Mouse (Mus musculus): Measurements from ENCODE around the gene Oxld1. TPM values are rescaled to one million over a fixed set of nuclear protein-coding genes. Genes with fewer than 3 reads are reported as not detected.

The Oxld1 gene
- polyA plus RNA-seq, 1 experiment from 2014 or later, result 12.2 TPM

DNA sequence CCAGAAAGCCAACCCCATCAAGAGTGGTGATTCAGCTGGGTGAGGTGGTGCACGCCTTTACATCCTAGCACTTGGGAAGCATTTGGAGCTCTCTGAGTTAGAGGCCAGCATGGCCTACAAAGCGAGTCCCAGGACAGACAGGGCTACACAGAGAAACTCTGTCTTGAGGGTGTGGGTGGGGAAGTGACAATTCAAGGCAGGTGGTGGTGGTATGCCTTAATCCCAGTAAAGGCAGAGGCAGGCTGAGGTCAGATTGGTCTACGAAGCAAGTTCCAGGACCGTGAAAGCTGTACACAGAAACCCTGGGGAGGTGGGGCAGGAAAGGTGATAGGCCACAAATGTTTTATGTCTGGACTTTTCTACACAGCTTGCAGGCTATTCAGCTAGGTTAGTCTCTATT lies 2.9 kb downstream of the Oxld1 start:
- no peak for DNase-seq (ENCODE audit: low spot score)
- Histone ChIP-seq H3K4me1 (ENCODE audit: control insufficient read depth, insufficient read depth, low read length) (no peaks in the 10 kb centered on the region; the same call in 1 of the 2 replicates), H3K9me3 (replicated peaks; ENCODE audit: control insufficient read depth, low read length) (no peaks in the 10 kb centered on the region), H3K4me3 (ENCODE audit: low read depth, low read length) (no peak overlapping the region), H3K27ac (replicated peaks; ENCODE audit: low read depth, low read length) (no peak overlapping the region), H3K27me3 (ENCODE audit: control insufficient read depth, insufficient read depth, low read length) (no peaks in the 10 kb centered on the region), H3K9ac (replicated peaks; ENCODE audit: low read length) (no peak overlapping the region), H3K4me2 (ENCODE audit: low read depth, low read length) (no peak overlapping the region), H3K36me3 (replicated peaks; ENCODE audit: control insufficient read depth, insufficient read depth, low read depth, low read length) (no peaks in the 10 kb centered on the region; the same call in 1 of the 2 replicates)
- WGBS, result 88% methylated on average over 4 of the region's 4 CpGs
- no peak for ATAC-seq (replicated peaks; ENCODE audit: insufficient number of reproducible peaks, low FRiP score, low TSS enrichment, low read depth)

DNA sequence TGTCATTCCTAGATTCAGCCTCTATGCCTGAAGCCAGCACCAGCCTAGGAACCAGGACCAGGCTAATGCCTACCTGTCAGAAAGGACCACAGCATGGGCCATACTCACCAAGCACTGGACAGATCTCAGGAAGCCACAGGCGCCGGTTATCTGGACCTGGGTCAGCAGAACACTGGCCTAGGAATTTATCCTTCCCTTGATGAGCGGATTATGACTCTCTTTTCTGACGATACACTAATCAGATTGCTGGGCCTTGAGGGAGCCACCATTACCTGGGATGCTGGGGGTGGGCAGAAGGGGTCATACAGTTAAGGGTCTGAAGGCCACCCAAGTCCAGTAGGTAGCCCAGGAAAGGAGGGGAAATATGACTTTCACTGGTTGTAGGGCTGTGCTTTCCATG lies 4.6 kb downstream of the Oxld1 start, which contains the start of gene Pde6g:
Gene Pde6g (minus strand): TSS at position 195 of the 400 bp plus-strand sequence.
- no peaks in the 10 kb centered on the region for H3K27me3 ChIP-seq (ENCODE audit: control insufficient read depth, insufficient read depth, low read length)
- H3K4me1 ChIP-seq (ENCODE audit: control insufficient read depth, insufficient read depth, low read length), result no peaks in the 10 kb centered on the region; the same call in 1 of the 2 replicates
- H3K9me3 ChIP-seq (replicated peaks; ENCODE audit: control insufficient read depth, low read length), result no peaks in the 10 kb centered on the region
- ATAC-seq (replicated peaks; ENCODE audit: insufficient number of reproducible peaks, low FRiP score, low TSS enrichment, low read depth) (no peak), DNase-seq (ENCODE audit: low spot score) (no peak)
- WGBS, result 81% methylated on average over 4 of the region's 4 CpGs
- H3K27ac ChIP-seq (replicated peaks; ENCODE audit: low read depth, low read length), result no peak within 1 kb of the TSS
- no peaks in the 10 kb centered on the region for H3K36me3 ChIP-seq (replicated peaks; ENCODE audit: control insufficient read depth, insufficient read depth, low read depth, low read length)
- no peak within 1 kb of the TSS for H3K4me3 ChIP-seq (ENCODE audit: low read depth, low read length)
- no peak within 1 kb of the TSS for H3K4me2 ChIP-seq (ENCODE audit: low read depth, low read length)
- no peak within 1 kb of the TSS for H3K9ac ChIP-seq (replicated peaks; ENCODE audit: low read length)

DNA sequence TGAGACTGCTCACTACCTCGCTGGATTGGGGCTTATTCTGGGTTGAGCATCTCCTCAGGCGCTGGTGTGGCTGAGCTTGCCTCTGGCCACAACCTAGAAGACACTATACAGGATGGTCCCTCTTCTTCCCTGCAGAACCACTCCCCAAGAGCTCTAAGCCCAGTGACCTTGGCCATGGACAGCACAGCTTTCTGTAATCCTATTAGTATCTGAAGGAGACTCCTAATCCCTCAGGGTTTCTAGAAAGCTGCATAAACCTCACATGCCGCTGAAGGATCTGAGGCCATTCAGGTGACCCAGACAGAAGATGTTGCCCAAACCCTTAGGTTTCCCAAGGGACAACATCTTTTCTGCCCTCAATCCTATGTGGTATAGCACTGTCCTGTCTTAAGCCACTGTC lies 5.6 kb downstream of the Oxld1 start:
- Histone ChIP-seq H3K9ac (replicated peaks; ENCODE audit: low read length) (no peak overlapping the region), H3K27ac (replicated peaks; ENCODE audit: low read depth, low read length) (no peak overlapping the region), H3K9me3 (replicated peaks; ENCODE audit: control insufficient read depth, low read length) (no peaks in the 10 kb centered on the region), H3K4me1 (ENCODE audit: control insufficient read depth, insufficient read depth, low read length) (no peaks in the 10 kb centered on the region; the same call in 1 of the 2 replicates), H3K27me3 (ENCODE audit: control insufficient read depth, insufficient read depth, low read length) (no peaks in the 10 kb centered on the region), H3K4me3 (ENCODE audit: low read depth, low read length) (no peak overlapping the region), H3K4me2 (ENCODE audit: low read depth, low read length) (no peak overlapping the region), H3K36me3 (replicated peaks; ENCODE audit: control insufficient read depth, insufficient read depth, low read depth, low read length) (no peaks in the 10 kb centered on the region)
- DNase-seq (ENCODE audit: low spot score), result no peak
- ATAC-seq (replicated peaks; ENCODE audit: insufficient number of reproducible peaks, low FRiP score, low TSS enrichment, low read depth), result no peak
- 69% methylated on average over 3 of the region's 3 CpGs for WGBS

DNA sequence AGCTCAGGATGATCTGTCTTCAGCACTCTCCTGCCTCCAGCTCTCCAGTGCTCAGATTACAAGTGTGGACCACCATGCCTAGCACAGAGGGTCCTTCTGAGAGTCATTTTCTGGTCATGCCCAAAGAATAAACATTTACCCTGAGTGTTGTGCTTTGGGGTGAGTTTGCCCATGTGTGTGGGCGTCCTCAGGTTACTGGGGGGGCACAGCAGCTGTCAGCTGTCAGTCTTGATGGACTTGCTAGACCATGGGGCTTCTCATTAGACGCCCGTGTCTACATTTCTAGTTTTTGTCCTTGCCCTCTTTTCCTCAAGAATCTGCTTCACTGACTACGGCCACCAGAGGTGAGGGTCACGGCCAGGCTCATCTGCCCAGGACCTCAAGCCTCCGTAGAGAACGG lies 10.7 kb downstream of the Oxld1 start:
- no peak for ATAC-seq (replicated peaks; ENCODE audit: insufficient number of reproducible peaks, low FRiP score, low TSS enrichment, low read depth)
- 77% methylated on average over 7 of the region's 7 CpGs for WGBS

DNA sequence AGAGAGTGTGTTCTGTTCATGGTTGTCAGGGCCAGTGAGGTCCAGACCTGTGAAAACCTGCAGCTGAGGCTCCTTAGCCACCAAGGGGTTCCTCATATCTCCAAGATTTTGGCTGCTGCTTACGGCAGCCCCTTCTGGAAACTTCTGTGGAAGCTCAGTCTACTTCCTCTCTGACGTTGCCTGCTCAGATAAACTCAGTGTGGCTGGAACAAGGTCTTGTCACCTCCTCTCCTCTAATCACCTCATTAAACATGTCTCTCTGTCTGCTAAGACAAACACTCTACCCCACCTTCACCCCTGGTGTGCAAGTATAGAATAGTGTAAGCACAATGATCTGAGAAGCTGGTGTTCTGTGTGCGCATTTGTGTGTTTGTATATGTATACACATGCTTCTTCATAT lies 12.4 kb downstream of the Oxld1 start:
- no peak for DNase-seq (ENCODE audit: low spot score)
- no peak overlapping the region for H3K4me2 ChIP-seq (ENCODE audit: low read depth, low read length)

More for the DNA sequence above, 10.7 kb downstream of the Oxld1 start:
- no peak overlapping the region for H3K27ac ChIP-seq (replicated peaks; ENCODE audit: low read depth, low read length)
- no peaks in the 10 kb centered on the region for H3K36me3 ChIP-seq (replicated peaks; ENCODE audit: control insufficient read depth, insufficient read depth, low read depth, low read length)
- no peaks in the 10 kb centered on the region for H3K27me3 ChIP-seq (ENCODE audit: control insufficient read depth, insufficient read depth, low read length)
- H3K4me1 ChIP-seq (ENCODE audit: control insufficient read depth, insufficient read depth, low read length), result no peaks in the 10 kb centered on the region
- no peak overlapping the region for H3K4me2 ChIP-seq (ENCODE audit: low read depth, low read length)
- no peak overlapping the region for H3K9ac ChIP-seq (replicated peaks; ENCODE audit: low read length)
- no peak for DNase-seq (ENCODE audit: low spot score)
- H3K4me3 ChIP-seq (ENCODE audit: low read depth, low read length), result no peak overlapping the region
- H3K9me3 ChIP-seq (replicated peaks; ENCODE audit: control insufficient read depth, low read length), result no peaks in the 10 kb centered on the region

DNA sequence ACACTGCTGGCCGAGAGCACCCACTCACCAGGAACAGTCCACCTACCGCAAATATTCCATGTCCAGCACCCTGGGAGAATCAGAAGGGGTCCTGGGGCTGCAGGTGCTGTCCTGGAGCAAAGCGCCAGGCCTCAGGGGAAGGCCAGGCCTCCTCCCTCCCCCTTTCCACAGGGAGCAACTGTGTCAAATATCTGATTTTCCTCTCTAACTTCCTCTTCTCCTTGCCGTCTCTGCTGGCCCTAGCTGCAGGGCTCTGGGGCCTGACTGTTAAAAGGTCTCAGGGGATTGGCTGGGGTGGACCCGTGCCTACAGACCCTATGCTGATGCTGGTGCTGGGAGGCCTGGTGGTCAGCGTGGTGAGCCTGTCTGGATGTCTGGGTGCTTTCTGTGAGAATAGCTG lies 13.8 kb downstream of the Oxld1 start:
- DNase-seq (ENCODE audit: low spot score) (no peak), ATAC-seq (replicated peaks; ENCODE audit: insufficient number of reproducible peaks, low FRiP score, low TSS enrichment, low read depth) (no peak)
- WGBS, result 63% methylated on average over 6 of the region's 6 CpGs
- H3K4me1 ChIP-seq (ENCODE audit: control insufficient read depth, insufficient read depth, low read length), result no peaks in the 10 kb centered on the region
- no peak overlapping the region for H3K4me2 ChIP-seq (ENCODE audit: low read depth, low read length)
- H3K36me3 ChIP-seq (replicated peaks; ENCODE audit: control insufficient read depth, insufficient read depth, low read depth, low read length), result no peaks in the 10 kb centered on the region
- no peaks in the 10 kb centered on the region for H3K9me3 ChIP-seq (replicated peaks; ENCODE audit: control insufficient read depth, low read length)
- no peak overlapping the region for H3K27ac ChIP-seq (replicated peaks; ENCODE audit: low read depth, low read length)
- H3K4me3 ChIP-seq (ENCODE audit: low read depth, low read length), result no peak overlapping the region
- H3K27me3 ChIP-seq (ENCODE audit: control insufficient read depth, insufficient read depth, low read length), result no peaks in the 10 kb centered on the region
- H3K9ac ChIP-seq (replicated peaks; ENCODE audit: low read length), result no peak overlapping the region

More for the DNA sequence above, 12.4 kb downstream of the Oxld1 start:
- ATAC-seq (replicated peaks; ENCODE audit: insufficient number of reproducible peaks, low FRiP score, low TSS enrichment, low read depth), result no peak
- no peak overlapping the region for H3K4me3 ChIP-seq (ENCODE audit: low read depth, low read length)
- H3K9me3 ChIP-seq (replicated peaks; ENCODE audit: control insufficient read depth, low read length), result no peaks in the 10 kb centered on the region
- H3K27ac ChIP-seq (replicated peaks; ENCODE audit: low read depth, low read length), result no peak overlapping the region
- H3K4me1 ChIP-seq (ENCODE audit: control insufficient read depth, insufficient read depth, low read length), result no peaks in the 10 kb centered on the region
- H3K36me3 ChIP-seq (replicated peaks; ENCODE audit: control insufficient read depth, insufficient read depth, low read depth, low read length), result no peaks in the 10 kb centered on the region
- H3K27me3 ChIP-seq (ENCODE audit: control insufficient read depth, insufficient read depth, low read length), result no peaks in the 10 kb centered on the region
- WGBS, result 79% methylated on average over 3 of the region's 3 CpGs
- H3K9ac ChIP-seq (replicated peaks; ENCODE audit: low read length), result no peak overlapping the region; the same call in 1 of the 2 replicates

DNA sequence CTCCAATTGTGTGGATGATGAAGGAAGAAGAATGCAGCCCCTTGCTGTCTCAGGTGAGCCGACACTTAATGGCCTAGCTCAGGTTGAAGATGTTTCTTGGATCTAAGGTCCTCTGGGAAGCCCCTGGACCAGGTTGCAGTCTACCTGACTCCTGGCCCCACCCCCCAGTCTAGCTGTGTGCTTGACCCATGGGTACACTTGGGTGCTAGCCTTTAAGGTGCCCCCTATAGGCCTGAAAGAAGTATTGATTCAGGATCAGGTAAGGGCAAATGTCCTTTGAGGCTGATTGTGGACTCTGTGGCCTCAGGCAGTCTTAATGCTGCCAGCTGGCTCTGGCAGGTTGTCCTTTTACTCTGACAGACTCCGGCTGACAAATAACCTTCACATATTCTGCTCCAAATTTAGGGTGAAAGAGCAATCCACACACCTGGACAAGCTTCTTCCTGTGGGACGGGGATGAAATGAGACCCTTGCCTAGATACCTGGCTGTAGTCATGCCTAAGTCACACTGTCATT lies 15.0 kb downstream of the Oxld1 start:
- whole genome bisulfite sequencing, result 85% methylated on average over 3 of the region's 3 CpGs
- ATAC-seq (replicated peaks; ENCODE audit: insufficient number of reproducible peaks, low FRiP score, low TSS enrichment, low read depth) (no peak), DNase-seq (ENCODE audit: low spot score) (no peak)
- Histone ChIP-seq H3K27ac (replicated peaks; ENCODE audit: low read depth, low read length) (no peak overlapping the region), H3K27me3 (ENCODE audit: control insufficient read depth, insufficient read depth, low read length) (no peaks in the 10 kb centered on the region), H3K9me3 (replicated peaks; ENCODE audit: control insufficient read depth, low read length) (no peaks in the 10 kb centered on the region), H3K4me2 (ENCODE audit: low read depth, low read length) (no peak overlapping the region), H3K4me3 (ENCODE audit: low read depth, low read length) (no peak overlapping the region), H3K9ac (replicated peaks; ENCODE audit: low read length) (no peak overlapping the region), H3K4me1 (ENCODE audit: control insufficient read depth, insufficient read depth, low read length) (no peaks in the 10 kb centered on the region), H3K36me3 (replicated peaks; ENCODE audit: control insufficient read depth, insufficient read depth, low read depth, low read length) (no peaks in the 10 kb centered on the region)

DNA sequence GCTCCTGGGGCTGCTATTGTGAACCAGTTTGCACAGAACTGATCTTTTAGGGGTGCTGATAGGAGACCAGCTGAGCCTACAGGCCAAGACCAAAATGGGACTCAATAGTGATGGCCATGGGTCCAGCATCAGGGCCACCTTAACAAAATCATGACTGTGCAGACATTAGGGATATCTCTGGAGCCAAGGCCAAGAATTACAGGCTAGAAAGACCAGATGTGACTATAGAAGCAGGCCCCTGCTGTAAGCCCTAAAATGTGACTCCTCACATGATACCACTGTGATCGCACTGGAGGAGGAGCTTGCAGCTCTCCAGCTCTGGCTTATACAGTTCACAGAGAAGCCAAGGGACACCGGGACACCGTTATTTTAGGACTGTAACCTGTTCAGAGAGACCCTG lies 15.5 kb downstream of the Oxld1 start, which contains the start of gene Tspan10:
Gene Tspan10 (plus strand): TSS at position 301 of the 400 bp plus-strand sequence.
- no peaks in the 10 kb centered on the region for H3K4me1 ChIP-seq (ENCODE audit: control insufficient read depth, insufficient read depth, low read length)
- H3K27me3 ChIP-seq (ENCODE audit: control insufficient read depth, insufficient read depth, low read length), result no peaks in the 10 kb centered on the region
- no peak within 1 kb of the TSS for H3K4me2 ChIP-seq (ENCODE audit: low read depth, low read length)
- no peak within 1 kb of the TSS for H3K4me3 ChIP-seq (ENCODE audit: low read depth, low read length)
- H3K9me3 ChIP-seq (replicated peaks; ENCODE audit: control insufficient read depth, low read length), result no peaks in the 10 kb centered on the region
- H3K9ac ChIP-seq (replicated peaks; ENCODE audit: low read length), result no peak within 1 kb of the TSS
- DNase-seq (ENCODE audit: low spot score) (no peak), ATAC-seq (replicated peaks; ENCODE audit: insufficient number of reproducible peaks, low FRiP score, low TSS enrichment, low read depth) (no peak)
- no peaks in the 10 kb centered on the region for H3K36me3 ChIP-seq (replicated peaks; ENCODE audit: control insufficient read depth, insufficient read depth, low read depth, low read length)
- 86% methylated on average over 3 of the region's 3 CpGs for WGBS
- H3K27ac ChIP-seq (replicated peaks; ENCODE audit: low read depth, low read length), result no peak within 1 kb of the TSS

All from embryonic facial prominence, embryonic 11.5 days (tissue).